Mouse (Mus musculus): ENCODE data around the gene Araf.
"Not testable (repeated sequence)": the region's sequence is repeated elsewhere in the genome, so short reads cannot be mapped to it uniquely, and the experiment has no call there.

The Araf gene

DNA sequence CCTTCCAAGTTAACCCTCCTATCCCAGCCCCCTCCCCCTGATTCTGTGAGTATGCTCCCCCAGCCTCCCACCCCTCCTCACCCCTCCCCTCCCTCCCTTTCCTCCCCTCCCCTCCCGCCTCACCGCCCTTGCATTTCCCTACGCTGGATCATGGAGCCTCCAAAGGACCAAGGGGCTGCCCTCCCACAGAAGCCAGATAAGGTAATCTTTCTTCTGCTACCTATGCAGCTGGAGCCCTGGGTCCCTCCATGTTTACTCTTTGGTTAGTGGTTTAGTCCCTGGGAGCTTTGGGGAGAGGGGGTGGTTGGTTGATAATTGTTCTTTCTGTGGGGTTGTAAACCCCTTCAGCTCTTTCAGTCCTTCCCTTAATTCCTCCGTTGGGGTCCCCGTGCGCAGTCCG lies at the start of gene Araf:
Gene Araf, plus strand, starts transcription at position 134 of the 400 bp plus-strand sequence.
- no peak for DNase-seq

DNA sequence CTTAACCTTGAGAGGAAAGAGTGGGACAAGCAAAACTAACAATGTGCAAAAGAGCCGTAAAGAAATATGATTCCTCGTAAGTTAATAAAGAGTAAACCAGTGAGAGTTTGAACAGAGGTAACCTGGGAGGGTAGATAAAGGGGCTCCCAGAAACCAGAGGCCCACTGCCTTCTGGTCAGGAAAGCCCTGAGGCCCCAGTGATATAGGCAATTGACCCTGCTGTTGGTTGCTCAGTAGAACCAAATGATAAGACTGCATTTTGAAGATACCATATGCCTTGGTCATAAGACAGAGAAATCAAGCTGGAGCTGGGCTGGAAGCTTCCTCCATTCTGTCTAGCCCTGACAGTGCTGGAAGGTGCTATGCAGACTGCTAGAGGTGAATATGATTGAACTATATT lies 48.8 kb upstream of the Araf start:
- DNase-seq = no peak

DNA sequence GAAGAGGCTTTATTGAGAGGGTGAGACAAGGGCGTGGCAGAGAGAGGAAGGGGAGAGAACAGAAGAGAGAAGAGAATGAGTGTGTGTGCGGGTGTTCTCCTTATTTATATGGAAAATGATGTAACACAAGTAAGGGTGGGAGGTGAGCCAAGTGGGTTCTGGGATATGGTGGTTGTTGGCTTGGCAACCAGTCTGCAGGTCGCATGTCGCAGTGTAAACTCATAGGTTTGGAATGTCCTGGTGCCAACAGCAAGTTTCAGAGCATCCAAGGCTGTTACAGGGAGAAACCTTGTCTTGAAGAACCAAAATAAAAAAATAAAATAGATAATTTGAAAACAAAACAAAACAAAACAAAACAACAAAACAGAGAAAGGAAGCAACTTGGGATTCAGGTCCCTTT lies 36.4 kb upstream of the Araf start:
- no peak for DNase-seq

DNA sequence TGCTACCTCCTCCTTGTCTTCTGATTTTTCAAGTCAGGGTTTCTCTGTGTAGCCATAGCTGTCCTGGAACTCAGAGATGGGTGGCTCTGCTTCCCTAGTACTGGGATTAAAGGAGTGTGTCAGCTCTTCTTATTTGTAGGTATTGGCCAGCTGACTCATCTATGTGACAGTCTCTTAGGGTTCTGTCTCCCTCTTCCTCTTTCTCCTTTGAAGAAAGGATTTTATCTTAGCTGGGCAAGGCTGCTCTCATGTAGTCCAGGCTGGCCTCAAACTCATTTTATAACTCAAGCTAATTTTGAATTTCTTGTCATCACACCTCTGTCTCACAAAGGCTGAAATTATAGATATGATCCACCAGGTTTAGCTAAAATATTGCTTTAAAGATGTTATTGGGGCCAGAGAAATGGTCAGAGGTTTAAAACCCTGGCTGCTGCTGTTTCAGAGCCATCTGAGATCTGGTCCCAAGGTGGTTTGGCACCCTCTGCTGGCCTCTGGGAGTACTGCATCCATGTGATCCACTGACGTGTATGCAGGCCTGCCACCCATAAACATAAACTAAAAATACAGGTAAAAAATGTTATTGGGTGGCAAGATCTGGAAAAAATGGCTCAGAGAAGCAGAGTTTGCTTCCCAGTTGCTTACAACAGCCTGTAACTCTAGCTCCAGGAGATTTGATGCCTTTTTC lies 26.8 kb upstream of the Araf start:
- peak; percentile 91 for DNase-seq

DNA sequence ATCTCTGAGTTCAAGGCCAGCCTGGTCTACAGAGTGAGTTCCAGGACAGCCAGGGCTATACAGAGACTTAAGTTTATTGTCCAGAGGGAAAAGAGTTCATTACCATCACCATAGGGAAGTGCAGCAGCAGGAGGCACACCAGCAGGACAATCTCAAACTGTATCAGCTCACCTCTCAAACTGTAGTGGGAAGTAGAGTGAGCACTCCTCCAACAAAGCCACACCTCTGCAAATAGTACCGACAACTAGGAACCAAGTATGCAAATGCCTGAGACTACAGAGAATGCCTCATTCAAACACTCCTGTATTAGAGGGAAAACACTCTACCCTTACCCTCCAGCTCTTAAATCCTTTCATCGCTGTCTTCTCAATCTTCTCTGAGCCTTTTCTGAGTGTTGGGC lies 25.9 kb upstream of the Araf start:
- no peak for DNase-seq

DNA sequence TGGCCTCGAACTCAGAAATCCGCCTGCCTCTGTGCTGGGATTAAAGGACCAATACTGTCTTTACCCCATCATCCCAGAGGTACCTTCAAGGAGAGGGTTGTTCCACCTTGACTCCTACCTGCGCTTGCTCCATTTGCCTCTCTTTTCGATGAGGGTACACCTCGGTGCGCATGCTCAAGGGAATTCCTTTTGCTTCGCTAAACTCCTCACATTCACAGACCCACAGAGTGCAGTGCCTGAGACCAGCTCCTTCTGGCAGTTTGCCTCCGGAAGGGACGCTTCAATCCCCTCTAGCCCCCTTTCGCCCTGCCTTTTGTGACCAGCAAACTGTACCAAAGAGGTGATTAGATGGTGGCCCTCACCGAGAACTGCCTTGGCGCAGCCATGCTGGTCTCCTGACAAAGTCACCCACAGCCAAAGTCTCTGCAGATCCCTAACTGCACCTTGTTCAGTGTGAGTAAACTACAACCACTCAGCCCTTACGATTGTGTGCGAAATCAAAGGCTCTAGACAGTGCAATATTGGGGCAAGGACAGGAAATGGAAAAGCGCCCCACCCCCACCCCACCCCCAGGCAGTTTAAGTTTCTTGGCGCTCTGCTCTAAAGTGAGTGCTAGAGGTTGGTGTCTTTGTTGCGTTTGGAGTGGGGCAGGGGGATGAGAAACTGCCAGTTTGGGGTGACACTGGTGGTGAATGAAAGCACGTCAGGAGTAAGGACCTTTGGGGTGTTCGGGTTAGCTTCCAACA lies 22.2 kb upstream of the Araf start:
- no peak for DNase-seq

DNA sequence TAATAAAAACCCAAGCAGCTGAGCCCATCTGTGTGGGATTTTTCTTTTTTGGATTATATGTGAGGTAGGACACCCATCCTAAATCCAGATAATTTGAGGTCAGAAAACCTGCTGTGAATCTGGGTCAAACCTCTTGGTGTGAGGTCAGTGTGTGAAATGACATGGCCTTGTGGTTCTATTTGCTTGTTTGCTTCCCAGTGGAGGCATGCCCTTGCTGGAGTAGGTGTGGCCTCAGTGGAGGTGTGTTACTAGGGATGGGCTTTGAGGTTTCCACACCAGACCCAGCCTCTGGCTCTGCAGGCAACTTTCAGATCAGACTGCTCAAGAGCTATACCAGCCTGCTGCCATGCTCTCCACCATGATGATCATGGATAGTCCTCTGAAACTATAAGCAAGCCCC lies 20.0 kb upstream of the Araf start:
- DNase-seq = no peak

DNA sequence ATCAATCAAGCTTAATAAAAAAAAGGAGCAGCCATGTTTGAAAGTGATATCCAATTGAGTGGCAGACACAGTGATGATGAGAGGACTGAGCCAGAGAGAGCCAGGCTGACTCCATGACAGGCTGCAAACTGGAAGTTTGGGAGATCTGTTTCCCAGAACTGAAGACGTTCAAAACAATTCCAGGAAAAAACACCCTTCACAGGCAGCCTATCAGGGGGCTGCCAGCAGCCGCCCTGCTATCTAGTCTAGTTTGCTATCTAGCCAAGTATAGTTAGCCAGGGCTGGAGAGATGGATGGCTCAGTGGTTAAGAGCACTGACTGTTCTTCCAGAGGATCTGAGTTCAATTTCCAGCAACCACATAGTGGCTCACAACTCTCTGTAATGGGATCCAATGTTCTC lies 10.3 kb upstream of the Araf start:
- no peak for DNase-seq

DNA sequence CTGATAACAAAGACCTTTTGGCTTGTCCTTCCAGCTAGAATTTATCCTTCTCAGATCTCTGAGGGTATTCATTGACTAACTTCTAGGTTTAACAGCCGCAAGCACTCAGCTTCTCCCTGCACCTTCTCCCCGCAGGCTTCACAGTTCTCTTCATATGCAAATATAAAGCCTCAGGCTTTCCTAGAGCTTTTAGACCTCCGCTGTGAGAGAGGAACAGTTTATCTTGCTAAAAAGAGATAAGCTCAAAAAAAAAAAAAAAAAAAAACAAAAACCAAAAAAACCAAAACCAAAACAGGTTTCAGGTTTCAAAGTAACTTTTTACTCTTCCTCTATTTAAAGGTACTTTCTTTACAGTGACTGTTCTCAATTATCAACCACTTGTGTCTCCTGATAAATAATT lies 5.2 kb upstream of the Araf start:
- no peak for DNase-seq

DNA sequence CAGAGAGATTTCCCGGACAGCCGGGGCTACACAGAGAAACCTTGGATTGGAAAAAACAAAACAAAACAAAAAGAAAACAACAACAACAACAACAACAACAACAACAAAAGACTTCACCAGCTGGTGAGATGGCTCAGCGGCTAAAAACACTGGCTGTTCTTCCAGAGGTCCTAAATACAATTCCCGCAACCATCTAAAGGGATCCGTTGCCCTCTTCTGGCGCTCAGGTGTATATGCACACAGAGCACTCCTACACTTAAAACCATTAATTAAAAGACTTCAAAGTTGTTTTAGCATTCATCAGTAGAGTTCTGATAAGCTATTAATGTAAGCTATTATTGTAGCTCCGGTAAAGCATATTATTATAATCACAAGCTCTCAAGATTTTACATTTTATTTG lies 4.4 kb upstream of the Araf start:
- no peak for DNase-seq

DNA sequence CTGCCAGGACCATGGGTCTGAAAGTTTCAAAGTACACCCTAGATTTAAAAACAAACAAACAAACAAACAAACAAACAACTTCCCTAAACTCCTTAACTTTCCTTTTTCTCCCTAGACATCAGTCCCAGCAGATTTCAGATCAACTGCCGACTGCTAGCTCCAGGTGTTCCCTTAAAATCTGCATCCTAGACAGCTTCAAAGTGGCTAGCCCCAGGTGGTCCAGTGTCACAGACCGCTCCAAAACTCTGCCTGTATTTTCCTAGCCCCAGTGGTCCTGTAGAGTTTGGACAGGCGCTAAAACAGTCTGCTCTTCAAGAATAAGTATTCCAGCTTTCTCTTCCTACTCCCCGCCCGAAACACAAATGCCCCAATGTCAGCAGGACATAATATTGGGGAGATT lies 3.4 kb upstream of the Araf start:
- no peak for DNase-seq

DNA sequence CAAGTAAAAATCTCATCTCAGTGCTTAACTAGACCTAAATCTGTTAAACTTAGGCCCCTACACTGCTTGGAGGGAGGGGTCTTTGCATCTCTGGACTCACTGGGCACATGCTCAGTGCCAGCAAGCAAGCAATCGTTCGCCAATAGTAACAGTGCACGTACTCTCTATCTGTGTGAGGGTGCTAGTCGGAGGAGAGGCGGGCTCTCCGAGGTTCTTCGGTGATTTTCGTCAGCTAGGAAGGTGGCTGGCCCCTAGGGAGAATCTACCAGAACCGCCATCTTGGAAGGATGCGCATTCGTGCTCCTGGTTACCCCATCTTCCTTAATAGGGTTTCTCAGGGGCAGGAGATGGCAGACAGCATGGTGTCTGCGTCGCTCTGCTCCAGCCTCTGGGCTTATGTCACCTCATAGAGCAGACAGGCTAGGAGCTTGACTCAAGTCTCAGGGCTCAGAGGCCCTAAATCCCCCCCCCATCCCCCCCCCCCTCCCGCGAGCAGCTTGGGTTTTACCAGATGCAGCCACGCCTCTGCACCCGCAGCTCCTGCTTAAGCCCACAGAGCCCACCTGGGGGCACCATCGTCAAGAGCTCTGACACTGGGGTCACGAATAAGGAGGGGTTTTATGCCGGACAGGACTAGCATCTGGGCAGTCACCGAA lies 655 bp downstream of the Araf start:
- peak; percentile 50 for DNase-seq

DNA sequence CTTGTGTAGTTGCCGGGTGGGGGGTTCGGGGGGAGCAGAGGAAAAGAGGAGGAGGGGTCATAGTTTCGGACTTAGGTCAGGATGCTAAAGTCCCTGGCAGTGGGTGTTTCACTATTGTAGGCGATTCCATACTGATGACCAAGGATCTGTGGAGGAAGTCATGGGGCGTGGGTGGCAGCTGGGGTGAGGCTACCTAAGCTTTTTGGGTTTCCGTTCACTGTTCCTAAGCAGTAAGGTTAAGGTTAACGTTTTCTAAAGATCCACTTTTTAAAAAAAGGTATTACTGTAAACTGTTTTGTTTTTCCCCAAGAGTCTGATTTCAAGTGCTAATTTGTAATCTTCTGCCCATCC lies 1.2 kb downstream of the Araf start:
- DNase-seq = no peak

DNA sequence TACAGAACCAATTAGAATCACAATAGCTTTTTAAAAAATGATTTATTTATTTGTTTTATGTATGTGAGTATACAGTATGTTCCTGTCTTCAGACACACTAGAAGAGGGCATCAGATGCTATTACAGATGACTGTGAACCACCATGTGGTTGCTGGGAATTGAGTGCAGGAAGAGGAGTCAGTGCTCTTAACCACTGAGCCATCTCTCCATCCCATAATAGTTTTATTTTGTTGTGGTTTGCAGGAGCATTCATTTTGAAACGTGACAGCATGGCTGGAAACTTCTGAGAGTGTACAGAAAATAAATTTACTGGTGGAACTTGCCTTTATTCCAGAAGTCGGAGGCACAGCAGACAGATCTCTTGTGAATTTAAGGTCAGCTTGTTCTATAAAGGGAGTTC lies 3.8 kb downstream of the Araf start:
- DNase-seq = no peak

DNA sequence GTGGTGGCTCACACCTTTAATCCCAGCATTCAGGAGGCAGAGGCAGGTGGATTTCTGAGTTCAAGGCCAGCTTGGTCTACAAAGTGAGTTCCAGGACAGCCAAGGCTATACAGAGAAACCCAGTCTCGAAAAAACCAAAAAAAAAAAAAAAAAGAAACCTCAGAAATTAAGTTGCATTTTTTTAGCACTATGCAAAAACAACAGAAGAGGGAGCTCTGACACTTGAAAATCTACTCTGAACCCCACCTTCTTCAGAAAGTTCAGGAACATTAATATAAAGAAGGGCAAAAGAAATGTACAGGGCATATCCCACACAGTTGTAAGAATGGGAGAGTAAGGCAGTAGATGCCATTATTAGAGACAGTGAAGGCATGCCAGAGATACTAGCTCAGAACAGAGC lies 6.7 kb downstream of the Araf start:
- DNase-seq = not testable (repeated sequence)

DNA sequence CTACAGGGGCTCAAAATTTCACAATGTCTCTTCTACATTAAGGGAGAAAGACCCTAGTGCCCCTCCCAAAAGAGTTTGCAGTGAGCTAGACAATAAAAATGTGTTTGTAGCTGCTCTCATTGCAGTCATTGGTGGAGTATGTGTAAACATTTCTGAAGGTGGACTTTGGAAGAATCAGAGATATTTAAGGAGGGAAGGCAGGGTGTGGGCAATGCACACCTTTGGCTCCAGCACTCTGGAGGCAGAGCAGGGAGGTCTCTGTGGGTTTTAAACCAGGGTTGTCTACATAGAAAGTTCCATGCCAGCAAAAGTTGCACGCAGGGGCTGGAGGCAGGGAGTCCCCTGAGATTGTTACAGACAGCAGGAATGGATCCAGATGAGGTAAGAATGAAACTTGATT lies 8.7 kb downstream of the Araf start:
- no peak for DNase-seq

DNA sequence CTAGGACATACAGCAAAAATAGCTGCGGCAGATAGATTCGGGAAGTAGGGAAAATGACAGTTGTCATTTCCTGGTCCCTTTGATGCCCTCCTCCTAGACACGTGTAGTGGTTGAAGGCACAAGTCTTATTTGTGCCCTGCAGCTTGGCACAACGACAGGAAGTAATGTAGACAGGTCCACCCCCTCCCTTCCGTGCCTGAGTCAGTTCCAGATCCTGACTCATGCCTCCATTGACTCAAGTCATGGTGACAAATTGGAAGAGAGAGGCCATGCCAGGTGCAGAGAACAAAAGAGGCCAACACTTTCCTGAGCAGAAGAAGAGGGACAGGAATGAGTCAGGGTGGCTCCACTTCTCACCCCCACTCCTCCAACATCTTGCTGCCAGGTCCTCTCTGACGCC lies 19.4 kb downstream of the Araf start:
- peak; percentile 5 for DNase-seq

DNA sequence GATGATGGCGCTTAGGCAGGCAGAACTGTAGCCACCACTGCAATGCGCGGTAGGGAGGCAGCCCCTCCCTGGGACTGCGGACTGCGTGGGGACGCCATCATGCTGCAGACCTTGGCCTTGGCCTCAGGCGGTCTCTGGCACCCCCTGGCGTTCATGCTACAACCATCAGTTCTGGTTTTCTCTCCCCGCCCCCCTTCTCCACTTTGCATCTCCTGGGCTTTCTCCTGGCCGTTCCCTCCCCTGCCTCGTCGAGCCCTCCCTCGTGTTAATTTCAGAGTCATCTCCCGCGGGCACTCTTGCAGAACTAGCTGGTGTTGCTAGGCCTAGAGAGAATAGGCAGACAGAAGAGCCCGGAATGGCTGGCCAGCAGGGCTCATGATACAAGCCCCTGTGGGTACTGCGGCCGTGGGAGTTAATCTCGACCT lies 21.6 kb downstream of the Araf start:
- DNase-seq = peak; percentile 74

DNA sequence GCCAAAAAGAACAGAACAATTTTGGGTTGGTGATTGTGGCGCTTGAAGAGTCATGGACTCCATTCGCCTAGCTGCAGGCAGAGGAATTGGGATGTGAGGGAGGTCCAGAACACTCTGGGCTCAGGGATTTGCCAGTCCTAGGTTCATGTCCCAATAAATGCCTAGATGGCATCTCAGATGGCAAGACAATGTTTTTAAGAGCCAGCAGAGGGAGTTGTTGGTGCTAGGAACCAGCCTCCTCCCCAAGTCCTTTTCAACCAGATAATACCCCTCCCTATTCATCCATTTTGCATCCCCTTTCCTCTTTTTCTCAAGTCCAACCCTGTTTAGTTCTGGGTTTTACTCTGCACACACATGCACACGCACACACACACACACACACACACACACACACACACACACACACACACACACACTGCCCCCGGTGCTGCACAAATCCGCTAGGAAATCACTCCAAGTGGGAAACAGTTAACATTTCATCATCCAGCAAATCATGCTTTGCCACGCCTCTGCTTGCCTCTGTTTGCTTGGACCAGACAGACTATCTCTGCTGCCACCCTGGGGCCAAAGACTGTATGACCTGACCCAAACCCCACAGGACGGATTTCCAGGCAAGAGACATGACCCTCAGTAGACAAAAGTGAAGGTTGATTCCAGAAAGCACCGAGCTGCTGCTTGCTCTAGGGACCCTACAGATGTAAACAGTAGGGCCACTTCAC lies 22.3 kb downstream of the Araf start:
- DNase-seq = peak; percentile 41

DNA sequence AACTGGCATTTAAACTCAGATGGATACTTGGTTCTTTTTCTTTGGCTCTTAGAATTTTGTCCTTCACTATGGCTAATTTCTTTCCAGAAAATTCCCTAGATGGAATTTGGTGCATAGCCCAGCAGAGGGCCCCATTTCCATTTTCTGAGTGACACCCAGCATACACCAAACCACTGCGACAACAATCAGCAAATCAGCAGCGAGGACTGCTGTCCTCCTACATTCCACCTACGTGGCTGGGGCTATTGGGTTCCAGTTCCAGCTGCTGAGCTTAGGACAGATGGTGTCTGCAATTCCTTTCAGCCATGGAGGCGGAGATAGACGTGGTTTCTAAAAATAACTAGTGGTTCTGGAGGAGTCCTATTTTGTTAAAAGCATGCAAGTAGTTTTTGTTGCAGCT lies 31.3 kb downstream of the Araf start:
- peak; percentile 41 for DNase-seq

DNA sequence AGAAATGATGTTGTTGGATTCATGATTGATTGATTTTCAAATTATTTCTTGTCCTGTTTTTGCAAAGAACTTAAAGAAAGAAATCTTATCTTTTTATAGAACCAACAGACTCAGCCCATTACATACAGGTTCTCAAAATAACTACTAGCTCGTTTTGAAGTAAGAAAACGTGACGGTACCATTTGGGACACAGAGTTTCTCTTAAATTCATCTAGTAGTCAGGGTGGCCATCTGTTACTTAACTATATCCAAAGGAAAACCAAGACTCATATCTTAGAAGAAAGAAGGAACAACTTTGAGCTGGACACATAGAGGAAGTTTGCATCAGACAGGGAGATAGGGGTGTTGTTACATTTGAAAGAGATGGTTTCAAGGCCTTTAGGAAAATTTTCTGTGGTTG lies 49.6 kb downstream of the Araf start:
- DNase-seq = no peak

DNA sequence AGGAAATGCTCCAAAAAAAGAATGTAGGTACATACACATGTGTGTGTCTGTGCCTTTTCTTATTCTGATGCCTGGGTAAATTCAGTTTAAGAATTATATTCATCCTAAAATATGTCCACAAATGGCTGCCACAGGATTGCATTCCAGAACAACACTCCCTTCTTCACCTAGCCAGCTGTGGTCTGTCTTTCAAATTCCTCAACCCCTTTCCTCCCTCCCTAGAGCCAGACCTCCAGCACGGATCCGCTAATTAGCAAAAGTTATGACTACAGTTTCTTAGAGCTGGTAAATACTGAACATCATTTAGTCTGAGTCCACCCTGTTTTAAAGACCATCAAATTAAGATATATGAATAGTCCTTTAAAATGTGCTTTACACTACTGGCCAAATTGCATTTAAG lies 50.2 kb downstream of the Araf start:
- no peak for DNase-seq

DNA sequence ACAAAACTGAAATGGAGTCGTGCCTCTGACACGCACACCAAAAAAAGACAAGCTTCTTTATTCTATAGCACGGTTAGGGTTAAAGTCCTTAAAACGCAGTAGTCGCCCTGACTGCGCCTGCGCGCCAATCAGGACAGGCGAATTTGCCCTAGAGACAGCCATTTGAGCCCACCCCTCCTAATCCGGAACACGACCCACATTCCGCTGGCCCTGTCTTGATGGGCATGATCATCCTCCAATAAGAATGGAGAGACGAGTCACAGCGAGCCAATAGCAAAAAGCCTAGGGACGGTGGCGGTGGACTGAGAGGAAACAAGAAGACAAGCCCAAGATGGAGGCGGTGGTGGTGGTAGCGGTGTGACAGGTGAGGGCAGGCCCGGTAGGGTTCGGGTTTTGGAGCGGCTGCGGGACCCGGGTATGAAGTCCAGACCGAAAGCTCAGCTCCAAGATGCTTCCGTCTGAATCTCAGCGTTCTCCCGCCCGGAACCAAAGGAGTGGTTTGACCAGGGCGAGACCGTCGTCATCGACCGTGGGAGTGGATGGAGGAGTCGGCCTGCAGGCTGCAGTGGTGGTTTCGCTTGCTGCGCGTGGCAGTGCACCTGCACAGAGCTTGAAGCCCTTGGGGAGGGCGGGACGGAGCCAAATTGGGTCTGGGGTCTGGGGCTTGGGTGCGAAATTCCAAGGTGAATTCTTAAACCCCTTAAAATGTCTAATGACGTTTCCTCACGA lies 50.8 kb downstream of the Araf start:
- DNase-seq = peak; percentile 88

All from kidney, adult 18-20 months (tissue).